Mouse (Mus musculus) hindbrain, embryonic 16.5 days (tissue): Measurements from ENCODE around the gene Arid5b. TPM values are rescaled to one million over a fixed set of nuclear protein-coding genes. Genes with fewer than 3 reads are reported as not detected.
A peak's percentile ranks its signal among the peaks of the same experiment; 100 is the strongest.

Experiments
- ATAC-seq: fragments of 200-750 bp; cut with Nextera tagmentation; 2 replicates; pipeline ENCODE4 v1.8.0; 2017; ENCODE audit warnings: moderate TSS enrichment, moderate library complexity
- H3K27ac ChIP-seq: fragments of 300-500 bp; sonication (generic); 2 replicates; pipeline ENCODE4 v1.5.1; 2014; ENCODE audit warnings: low read depth, mild to moderate bottlenecking, control low read depth, low read length, moderate library complexity
- H3K27me3 ChIP-seq: fragments of 300-500 bp; sonication (generic); replicated peaks from 2 replicates; pipeline ENCODE4 v1.6.1; 2014; ENCODE audit warnings: low read length; ENCODE audit not compliant: control insufficient read depth, insufficient read depth
- H3K36me3 ChIP-seq: fragments of 300-500 bp; sonication (generic); 2 replicates; pipeline ENCODE4 v1.6.1; 2014; ENCODE audit warnings: mild to moderate bottlenecking, low read length, moderate library complexity, mixed read lengths; ENCODE audit not compliant: control insufficient read depth, insufficient read depth
- H3K4me1 ChIP-seq: fragments of 300-500 bp; sonication (generic); 2 replicates; pipeline ENCODE4 v1.6.1; 2014; ENCODE audit warnings: low read depth, low read length; ENCODE audit not compliant: control insufficient read depth, insufficient read depth
- H3K4me2 ChIP-seq: fragments of 300-500 bp; sonication (generic); 2 replicates; pipeline ENCODE4 v1.6.1; 2014; ENCODE audit warnings: mild to moderate bottlenecking, low read length, control low read depth, moderate library complexity
- H3K4me3 ChIP-seq: fragments of 300-500 bp; sonication (generic); 2 replicates; pipeline ENCODE4 v1.5.1; 2014; ENCODE audit warnings: mild to moderate bottlenecking, low read length, control low read depth, moderate library complexity
- H3K9ac ChIP-seq: fragments of 300-500 bp; sonication (generic); 2 replicates; pipeline ENCODE4 v1.6.1; 2014; ENCODE audit warnings: low read depth, mild to moderate bottlenecking, control low read depth, low read length, moderate library complexity
- H3K9me3 ChIP-seq: fragments of 300-500 bp; sonication (generic); 2 replicates; pipeline ENCODE4 v1.6.1; 2014; ENCODE audit warnings: mild to moderate bottlenecking, low read length, moderate library complexity; ENCODE audit not compliant: control insufficient read depth
- WGBS: fragments of 180-500 bp; shearing (Covaris S2); extraction: QIAGEN DNeasy Blood & Tissue Kit; methylation state at CpG from one replicate; pipeline ENCODE4 v1.1.7; 2014; 5-methylcytosine and 5-hydroxymethylcytosine counted together
- polyA plus RNA-seq: library from polyadenylated mRNA; unstranded; fragments of >200 nt; fragmentation: Nextera tagmentation; extraction: Ambion mirVana; gene quantifications from 2 replicates; pipeline ENCODE4 v1.2.1, GENCODE M21; 2015

Arid5b gene
- polyA plus RNA-seq, 1 experiment from 2014 or later = 16.6 TPM

- no peak overlapping the region for H3K9ac ChIP-seq
- no peaks in the 10 kb centered on the region for H3K36me3 ChIP-seq
- no peaks in the 10 kb centered on the region for H3K27me3 ChIP-seq
- no peak overlapping the region for H3K4me2 ChIP-seq
- H3K4me1 ChIP-seq = no peaks in the 10 kb centered on the region
- no peak overlapping the region for H3K4me3 ChIP-seq
- 89% methylated on average over 8 of the region's 8 CpGs for WGBS
- H3K9me3 ChIP-seq = no peaks in the 10 kb centered on the region
- no peak for ATAC-seq
- no peak overlapping the region for H3K27ac ChIP-seq
Measured at GRCm38 (mm10) chr10:68052307-68052706, 226.2 kb downstream of the Arid5b start.

GRCm38 (mm10) chr10:68051316-68051933 lies 227.1 kb downstream of the Arid5b start:
- ATAC-seq = no peak
- WGBS = 85% methylated on average over 14 of the region's 14 CpGs

GRCm38 (mm10) chr10:68050882-68051281 lies 227.7 kb downstream of the Arid5b start:
- no peak for ATAC-seq
- H3K9ac ChIP-seq = no peak overlapping the region
- H3K4me1 ChIP-seq = no peaks in the 10 kb centered on the region
- no peak overlapping the region for H3K4me3 ChIP-seq
- no peaks in the 10 kb centered on the region for H3K9me3 ChIP-seq
- no peak overlapping the region for H3K4me2 ChIP-seq
- no peaks in the 10 kb centered on the region for H3K27me3 ChIP-seq
- H3K27ac ChIP-seq = no peak overlapping the region
- no peaks in the 10 kb centered on the region for H3K36me3 ChIP-seq
- WGBS = 89% methylated on average over 13 of the region's 13 CpGs

More at GRCm38 (mm10) chr10:68051316-68051933, 227.1 kb downstream of the Arid5b start:
- Histone ChIP-seq H3K36me3 (no peaks in the 10 kb centered on the region), H3K27ac (no peak overlapping the region), H3K27me3 (no peaks in the 10 kb centered on the region), H3K4me3 (no peak overlapping the region), H3K9ac (no peak overlapping the region), H3K4me1 (no peaks in the 10 kb centered on the region), H3K4me2 (no peak overlapping the region), H3K9me3 (no peaks in the 10 kb centered on the region)

- ATAC-seq = no peak
- Histone ChIP-seq H3K27ac (no peak overlapping the region), H3K27me3 (no peaks in the 10 kb centered on the region), H3K36me3 (no peaks in the 10 kb centered on the region), H3K4me3 (no peak overlapping the region), H3K9ac (no peak overlapping the region), H3K4me1 (no peaks in the 10 kb centered on the region), H3K4me2 (no peak overlapping the region), H3K9me3 (no peaks in the 10 kb centered on the region)
- WGBS = 86% methylated on average over 8 of the region's 8 CpGs
Measured at GRCm38 (mm10) chr10:68048641-68049305, 229.8 kb downstream of the Arid5b start.

GRCm38 (mm10) chr10:68044864-68045263 lies 233.7 kb downstream of the Arid5b start:
- no peak overlapping the region for H3K9ac ChIP-seq
- no peaks in the 10 kb centered on the region for H3K36me3 ChIP-seq
- 45% methylated on average over 8 of the region's 8 CpGs for WGBS
- no peak overlapping the region for H3K27ac ChIP-seq
- H3K4me1 ChIP-seq = no peaks in the 10 kb centered on the region
- H3K27me3 ChIP-seq = no peaks in the 10 kb centered on the region
- H3K9me3 ChIP-seq = no peaks in the 10 kb centered on the region
- peak; percentile 40; the same call in 1 of the 2 replicates for ATAC-seq
- no peak overlapping the region for H3K4me2 ChIP-seq
- no peak overlapping the region for H3K4me3 ChIP-seq

GRCm38 (mm10) chr10:68043973-68044372 lies 234.6 kb downstream of the Arid5b start:
- no peaks in the 10 kb centered on the region; the same call in 1 of the 2 replicates for H3K4me1 ChIP-seq
- no peaks in the 10 kb centered on the region for H3K27me3 ChIP-seq
- WGBS = 27% methylated on average over 6 of the region's 6 CpGs
- H3K27ac ChIP-seq = no peak overlapping the region
- H3K4me3 ChIP-seq = no peak overlapping the region
- H3K36me3 ChIP-seq = no peaks in the 10 kb centered on the region
- ATAC-seq = 0 out of 2 replicates have a peak, but pooled peaks have one; percentile 42
- H3K9ac ChIP-seq = no peak overlapping the region
- no peak overlapping the region for H3K4me2 ChIP-seq
- no peaks in the 10 kb centered on the region for H3K9me3 ChIP-seq
